Mouse (Mus musculus): Measurements from ENCODE around the gene Sdcbp2. TPM values are rescaled to one million over a fixed set of nuclear protein-coding genes. Genes with fewer than 3 reads are reported as not detected.

Gene Sdcbp2
- polyA plus RNA-seq, 1 experiment from 2014 or later: 2.2 TPM

- no peak overlapping the region for H3K4me2 ChIP-seq (ENCODE audit: low read depth, low read length)
- peaks cover 32% of the 10 kb centered on the region for H3K36me3 ChIP-seq (ENCODE audit: control insufficient read depth, insufficient read depth)
- no peak for ATAC-seq (replicated peaks; ENCODE audit: extremely low read depth, insufficient read depth, low FRiP score)
- WGBS: 76% methylated on average over 1 of the region's 1 CpGs
- H3K27me3 ChIP-seq (ENCODE audit: control insufficient read depth, insufficient read depth, low read length): no peaks in the 10 kb centered on the region
- H3K9me3 ChIP-seq (replicated peaks; ENCODE audit: control insufficient read depth, low read length): no peaks in the 10 kb centered on the region
- no peak overlapping the region for H3K27ac ChIP-seq (ENCODE audit: low read length)
- H3K4me1 ChIP-seq (ENCODE audit: control insufficient read depth, insufficient read depth, low read length): peaks cover 3% of the 10 kb centered on the region; the same call in 1 of the 2 replicates
- no peak overlapping the region for H3K4me3 ChIP-seq (ENCODE audit: low read length)
- H3K9ac ChIP-seq (ENCODE audit: low read length): no peak overlapping the region
Observed at GRCm38 (mm10) chr2:151564006-151564405, 8.4 kb upstream of the Sdcbp2 start.

GRCm38 (mm10) chr2:151564986-151565385, 7.4 kb upstream of the Sdcbp2 start:
- H3K4me1 ChIP-seq (ENCODE audit: control insufficient read depth, insufficient read depth, low read length): peaks cover 3% of the 10 kb centered on the region; the same call in 1 of the 2 replicates
- H3K4me2 ChIP-seq (ENCODE audit: low read depth, low read length): no peak overlapping the region
- no peak overlapping the region for H3K4me3 ChIP-seq (ENCODE audit: low read length)
- no peaks in the 10 kb centered on the region for H3K27me3 ChIP-seq (ENCODE audit: control insufficient read depth, insufficient read depth, low read length)
- no peak overlapping the region for H3K9ac ChIP-seq (ENCODE audit: low read length)
- H3K27ac ChIP-seq (ENCODE audit: low read length): no peak overlapping the region
- H3K9me3 ChIP-seq (replicated peaks; ENCODE audit: control insufficient read depth, low read length): no peaks in the 10 kb centered on the region
- ATAC-seq (replicated peaks; ENCODE audit: extremely low read depth, insufficient read depth, low FRiP score): no peak
- peaks cover 27% of the 10 kb centered on the region for H3K36me3 ChIP-seq (ENCODE audit: control insufficient read depth, insufficient read depth)
- WGBS: 38% methylated on average over 3 of the region's 3 CpGs

GRCm38 (mm10) chr2:151566856-151567255, 5.6 kb upstream of the Sdcbp2 start:
- no peak for ATAC-seq (replicated peaks; ENCODE audit: extremely low read depth, insufficient read depth, low FRiP score)
- H3K27me3 ChIP-seq (ENCODE audit: control insufficient read depth, insufficient read depth, low read length): no peaks in the 10 kb centered on the region
- peaks cover 16% of the 10 kb centered on the region for H3K36me3 ChIP-seq (ENCODE audit: control insufficient read depth, insufficient read depth)
- WGBS: 69% methylated on average over 6 of the region's 6 CpGs
- no peak overlapping the region for H3K9ac ChIP-seq (ENCODE audit: low read length)
- no peaks in the 10 kb centered on the region for H3K4me1 ChIP-seq (ENCODE audit: control insufficient read depth, insufficient read depth, low read length)
- no peak overlapping the region for H3K4me3 ChIP-seq (ENCODE audit: low read length)
- H3K4me2 ChIP-seq (ENCODE audit: low read depth, low read length): no peak overlapping the region
- H3K9me3 ChIP-seq (replicated peaks; ENCODE audit: control insufficient read depth, low read length): no peaks in the 10 kb centered on the region
- no peak overlapping the region for H3K27ac ChIP-seq (ENCODE audit: low read length)

GRCm38 (mm10) chr2:151569452-151569851, 3.0 kb upstream of the Sdcbp2 start:
- no peak overlapping the region for H3K4me2 ChIP-seq (ENCODE audit: low read depth, low read length)
- 0 out of 2 replicates have a peak, but pooled peaks cover 1% of the 10 kb centered on the region for H3K36me3 ChIP-seq (ENCODE audit: control insufficient read depth, insufficient read depth)
- no peaks in the 10 kb centered on the region for H3K9me3 ChIP-seq (replicated peaks; ENCODE audit: control insufficient read depth, low read length)
- H3K4me1 ChIP-seq (ENCODE audit: control insufficient read depth, insufficient read depth, low read length): no peaks in the 10 kb centered on the region
- H3K4me3 ChIP-seq (ENCODE audit: low read length): no peak overlapping the region
- no peaks in the 10 kb centered on the region for H3K27me3 ChIP-seq (ENCODE audit: control insufficient read depth, insufficient read depth, low read length)
- ATAC-seq (replicated peaks; ENCODE audit: extremely low read depth, insufficient read depth, low FRiP score): no peak
- no peak overlapping the region for H3K9ac ChIP-seq (ENCODE audit: low read length)
- H3K27ac ChIP-seq (ENCODE audit: low read length): no peak overlapping the region
- WGBS: 72% methylated on average over 2 of the region's 2 CpGs

GRCm38 (mm10) chr2:151573667-151574066, 1.2 kb downstream of the Sdcbp2 start:
- H3K27ac ChIP-seq (ENCODE audit: low read length): no peak overlapping the region
- WGBS: 66% methylated on average over 3 of the region's 3 CpGs
- H3K4me3 ChIP-seq (ENCODE audit: low read length): no peak overlapping the region
- no peak overlapping the region for H3K4me2 ChIP-seq (ENCODE audit: low read depth, low read length)
- no peak overlapping the region for H3K9ac ChIP-seq (ENCODE audit: low read length)
- no peaks in the 10 kb centered on the region for H3K36me3 ChIP-seq (ENCODE audit: control insufficient read depth, insufficient read depth)
- peaks cover 5% of the 10 kb centered on the region; the same call in 1 of the 2 replicates for H3K4me1 ChIP-seq (ENCODE audit: control insufficient read depth, insufficient read depth, low read length)
- H3K27me3 ChIP-seq (ENCODE audit: control insufficient read depth, insufficient read depth, low read length): no peaks in the 10 kb centered on the region
- no peaks in the 10 kb centered on the region for H3K9me3 ChIP-seq (replicated peaks; ENCODE audit: control insufficient read depth, low read length)
- ATAC-seq (replicated peaks; ENCODE audit: extremely low read depth, insufficient read depth, low FRiP score): no peak

GRCm38 (mm10) chr2:151574607-151575006, 2.2 kb downstream of the Sdcbp2 start:
- no peaks in the 10 kb centered on the region for H3K27me3 ChIP-seq (ENCODE audit: control insufficient read depth, insufficient read depth, low read length)
- WGBS: 71% methylated on average over 5 of the region's 5 CpGs
- no peak overlapping the region for H3K4me3 ChIP-seq (ENCODE audit: low read length)
- H3K9me3 ChIP-seq (replicated peaks; ENCODE audit: control insufficient read depth, low read length): no peaks in the 10 kb centered on the region
- peaks cover 5% of the 10 kb centered on the region; the same call in 1 of the 2 replicates for H3K4me1 ChIP-seq (ENCODE audit: control insufficient read depth, insufficient read depth, low read length)
- no peaks in the 10 kb centered on the region for H3K36me3 ChIP-seq (ENCODE audit: control insufficient read depth, insufficient read depth)
- H3K9ac ChIP-seq (ENCODE audit: low read length): no peak overlapping the region
- ATAC-seq (replicated peaks; ENCODE audit: extremely low read depth, insufficient read depth, low FRiP score): no peak
- H3K27ac ChIP-seq (ENCODE audit: low read length): no peak overlapping the region
- no peak overlapping the region for H3K4me2 ChIP-seq (ENCODE audit: low read depth, low read length)

- WGBS: 27% methylated on average over 7 of the region's 7 CpGs
- peak overlapping the region; percentile 72; the same call in 1 of the 2 replicates for H3K9ac ChIP-seq (ENCODE audit: low read length)
- peak overlapping the region; percentile 79 for H3K4me2 ChIP-seq (ENCODE audit: low read depth, low read length)
- H3K27ac ChIP-seq (ENCODE audit: low read length): peak overlapping the region; percentile 86
- no peaks in the 10 kb centered on the region for H3K9me3 ChIP-seq (replicated peaks; ENCODE audit: control insufficient read depth, low read length)
- peaks cover 7% of the 10 kb centered on the region; the same call in 1 of the 2 replicates for H3K4me1 ChIP-seq (ENCODE audit: control insufficient read depth, insufficient read depth, low read length)
- ATAC-seq (replicated peaks; ENCODE audit: extremely low read depth, insufficient read depth, low FRiP score): no peak
- H3K4me3 ChIP-seq (ENCODE audit: low read length): peak overlapping the region; percentile 53
- no peaks in the 10 kb centered on the region for H3K27me3 ChIP-seq (ENCODE audit: control insufficient read depth, insufficient read depth, low read length)
- H3K36me3 ChIP-seq (ENCODE audit: control insufficient read depth, insufficient read depth): no peaks in the 10 kb centered on the region
Observed at GRCm38 (mm10) chr2:151575119-151575698, 2.8 kb downstream of the Sdcbp2 start.

GRCm38 (mm10) chr2:151575699-151576389, 3.4 kb downstream of the Sdcbp2 start:
- WGBS: 2% methylated on average over 38 of the region's 38 CpGs
- no peaks in the 10 kb centered on the region for H3K9me3 ChIP-seq (replicated peaks; ENCODE audit: control insufficient read depth, low read length)
- no peaks in the 10 kb centered on the region for H3K27me3 ChIP-seq (ENCODE audit: control insufficient read depth, insufficient read depth, low read length)
- H3K27ac ChIP-seq (ENCODE audit: low read length): peak overlapping the region; percentile 86
- H3K4me1 ChIP-seq (ENCODE audit: control insufficient read depth, insufficient read depth, low read length): peaks cover 9% of the 10 kb centered on the region; the same call in 1 of the 2 replicates
- ATAC-seq (replicated peaks; ENCODE audit: extremely low read depth, insufficient read depth, low FRiP score): peak; percentile 86
- no peaks in the 10 kb centered on the region for H3K36me3 ChIP-seq (ENCODE audit: control insufficient read depth, insufficient read depth)
- H3K4me3 ChIP-seq (ENCODE audit: low read length): peak overlapping the region; percentile 53
- peak overlapping the region; percentile 79 for H3K4me2 ChIP-seq (ENCODE audit: low read depth, low read length)
- peak overlapping the region; percentile 72 for H3K9ac ChIP-seq (ENCODE audit: low read length)

GRCm38 (mm10) chr2:151579183-151579582, 6.8 kb downstream of the Sdcbp2 start:
- WGBS: 46% methylated on average over 4 of the region's 4 CpGs
- H3K36me3 ChIP-seq (ENCODE audit: control insufficient read depth, insufficient read depth): no peaks in the 10 kb centered on the region
- H3K27me3 ChIP-seq (ENCODE audit: control insufficient read depth, insufficient read depth, low read length): no peaks in the 10 kb centered on the region
- H3K4me3 ChIP-seq (ENCODE audit: low read length): no peak overlapping the region
- no peaks in the 10 kb centered on the region for H3K9me3 ChIP-seq (replicated peaks; ENCODE audit: control insufficient read depth, low read length)
- ATAC-seq (replicated peaks; ENCODE audit: extremely low read depth, insufficient read depth, low FRiP score): no peak
- H3K9ac ChIP-seq (ENCODE audit: low read length): no peak overlapping the region
- no peak overlapping the region for H3K4me2 ChIP-seq (ENCODE audit: low read depth, low read length)
- peaks cover 9% of the 10 kb centered on the region; the same call in 1 of the 2 replicates for H3K4me1 ChIP-seq (ENCODE audit: control insufficient read depth, insufficient read depth, low read length)
- H3K27ac ChIP-seq (ENCODE audit: low read length): no peak overlapping the region

Measured in heart, embryonic 16.5 days (tissue).